Mouse (Mus musculus) intestine, embryonic 14.5 days (tissue): Measurements from ENCODE around the gene Slc22a13. TPM values are rescaled to one million over a fixed set of nuclear protein-coding genes. Genes with fewer than 3 reads are reported as not detected.
A peak's percentile ranks its signal among the peaks of the same experiment; 100 is the strongest.

ENCODE experiments used
- ATAC-seq: fragments of 200-750 bp; cut with Nextera tagmentation; replicated peaks from 2 replicates; pipeline ENCODE4 v1.8.0; 2017; ENCODE audit warnings: low read depth, moderate number of reproducible peaks, moderate TSS enrichment, moderate library complexity; ENCODE audit not compliant: low FRiP score, low TSS enrichment
- DNase-seq: peaks from one replicate; pipeline ENCODE4 v3.0.0-alpha.2; 2018; ENCODE audit warnings: low spot score
- H3K27ac ChIP-seq: fragments of 300-500 bp; sonication (generic); 2 replicates; pipeline ENCODE4 v1.5.1; 2014; ENCODE audit warnings: low read depth, mild to moderate bottlenecking, control low read depth
- H3K27me3 ChIP-seq: fragments of 300-500 bp; sonication (generic); replicated peaks from 2 replicates; pipeline ENCODE4 v1.6.1; 2014; ENCODE audit warnings: low read length, control low read depth; ENCODE audit not compliant: control insufficient read depth, insufficient read depth
- H3K36me3 ChIP-seq: fragments of 300-500 bp; sonication (generic); 2 replicates; pipeline ENCODE4 v1.6.1; 2014; ENCODE audit warnings: low read length, control low read depth; ENCODE audit not compliant: control insufficient read depth, insufficient read depth
- H3K4me1 ChIP-seq: fragments of 300-500 bp; sonication (generic); replicated peaks from 2 replicates; pipeline ENCODE4 v1.6.1; 2014; ENCODE audit warnings: low read length, control low read depth, mixed read lengths; ENCODE audit not compliant: control insufficient read depth, insufficient read depth
- H3K4me2 ChIP-seq: fragments of 300-500 bp; sonication (generic); 2 replicates; pipeline ENCODE4 v1.6.1; 2014; ENCODE audit warnings: low read length
- H3K4me3 ChIP-seq: fragments of 300-500 bp; sonication (generic); 2 replicates; pipeline ENCODE4 v1.5.1; 2014; ENCODE audit warnings: low read depth, low read length, control low read depth, mixed read lengths
- H3K9ac ChIP-seq: fragments of 300-500 bp; sonication (generic); 2 replicates; pipeline ENCODE4 v1.6.1; 2014; ENCODE audit warnings: mild to moderate bottlenecking, low read length
- H3K9me3 ChIP-seq: fragments of 300-500 bp; sonication (generic); 2 replicates; pipeline ENCODE4 v1.6.1; 2016; ENCODE audit warnings: low read length, control low read depth; ENCODE audit not compliant: control insufficient read depth
- WGBS: fragments of 180-500 bp; shearing (Covaris S2); extraction: QIAGEN DNeasy Blood & Tissue Kit; methylation state at CpG from one replicate; pipeline ENCODE4 v1.1.7; 2014; 5-methylcytosine and 5-hydroxymethylcytosine counted together
- polyA plus RNA-seq: library from polyadenylated mRNA; unstranded; fragments of >200 nt; fragmentation: Nextera tagmentation; extraction: Ambion mirVana; gene quantifications from 2 replicates; pipeline ENCODE4 v1.2.1, GENCODE M21; 2014

Slc22a13 gene
- polyA plus RNA-seq, 1 experiment from 2014 or later: not detected

GRCm38 (mm10) chr9:119155826-119156225 lies 53.1 kb downstream of the Slc22a13 start:
- no peak overlapping the region for H3K4me3 ChIP-seq
- H3K4me2 ChIP-seq: no peak overlapping the region; the same call in 1 of the 2 replicates
- H3K9me3 ChIP-seq: no peaks in the 10 kb centered on the region
- no peak overlapping the region for H3K9ac ChIP-seq
- 45% methylated on average over 7 of the region's 7 CpGs for WGBS
- H3K4me1 ChIP-seq: no peaks in the 10 kb centered on the region
- H3K36me3 ChIP-seq: no peaks in the 10 kb centered on the region
- H3K27me3 ChIP-seq: no peaks in the 10 kb centered on the region
- DNase-seq: no peak
- H3K27ac ChIP-seq: no peak overlapping the region
- no peak for ATAC-seq

DNA sequence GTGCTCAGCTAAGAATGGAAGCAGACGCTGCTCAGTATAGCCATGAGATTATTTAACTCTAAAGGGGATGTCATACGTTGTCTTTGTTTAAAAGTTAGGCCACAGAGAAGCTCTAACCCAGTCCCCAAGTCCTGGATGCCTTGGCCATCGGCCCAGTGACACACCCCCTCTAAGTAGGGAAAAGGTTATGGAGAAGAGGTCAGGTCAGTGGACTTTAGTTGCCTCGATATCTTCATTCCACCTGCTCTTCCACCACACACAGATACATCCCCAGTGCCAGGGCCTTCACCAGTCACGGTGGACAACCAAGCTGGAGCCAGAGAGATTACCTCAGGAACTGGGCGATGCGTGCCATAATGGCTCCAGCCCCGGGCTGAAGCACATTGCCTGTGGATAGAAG lies 53.5 kb downstream of the Slc22a13 start:
- DNase-seq: no peak
- H3K27ac ChIP-seq: no peak overlapping the region
- H3K36me3 ChIP-seq: no peaks in the 10 kb centered on the region
- 71% methylated on average over 8 of the region's 8 CpGs for WGBS
- no peak overlapping the region for H3K4me2 ChIP-seq
- no peaks in the 10 kb centered on the region for H3K27me3 ChIP-seq
- ATAC-seq: no peak
- H3K9me3 ChIP-seq: no peaks in the 10 kb centered on the region
- no peak overlapping the region for H3K4me3 ChIP-seq
- H3K9ac ChIP-seq: no peak overlapping the region
- no peaks in the 10 kb centered on the region for H3K4me1 ChIP-seq

- ATAC-seq: no peak
- no peak for DNase-seq
- no peak overlapping the region for H3K27ac ChIP-seq
- H3K4me1 ChIP-seq: no peaks in the 10 kb centered on the region
- no peaks in the 10 kb centered on the region for H3K27me3 ChIP-seq
- H3K36me3 ChIP-seq: no peaks in the 10 kb centered on the region
- H3K4me3 ChIP-seq: no peak overlapping the region
- 59% methylated on average over 2 of the region's 2 CpGs for WGBS
- no peak overlapping the region for H3K4me2 ChIP-seq
- no peak overlapping the region for H3K9ac ChIP-seq
- H3K9me3 ChIP-seq: no peaks in the 10 kb centered on the region
These were observed 57.1 kb downstream of the Slc22a13 start for GRCm38 (mm10) chr9:119151751-119152150.

GRCm38 (mm10) chr9:119149601-119150000 lies 59.3 kb downstream of the Slc22a13 start:
- WGBS: 14% methylated on average over 5 of the region's 5 CpGs
- ATAC-seq: no peak
- no peaks in the 10 kb centered on the region for H3K9me3 ChIP-seq

DNA sequence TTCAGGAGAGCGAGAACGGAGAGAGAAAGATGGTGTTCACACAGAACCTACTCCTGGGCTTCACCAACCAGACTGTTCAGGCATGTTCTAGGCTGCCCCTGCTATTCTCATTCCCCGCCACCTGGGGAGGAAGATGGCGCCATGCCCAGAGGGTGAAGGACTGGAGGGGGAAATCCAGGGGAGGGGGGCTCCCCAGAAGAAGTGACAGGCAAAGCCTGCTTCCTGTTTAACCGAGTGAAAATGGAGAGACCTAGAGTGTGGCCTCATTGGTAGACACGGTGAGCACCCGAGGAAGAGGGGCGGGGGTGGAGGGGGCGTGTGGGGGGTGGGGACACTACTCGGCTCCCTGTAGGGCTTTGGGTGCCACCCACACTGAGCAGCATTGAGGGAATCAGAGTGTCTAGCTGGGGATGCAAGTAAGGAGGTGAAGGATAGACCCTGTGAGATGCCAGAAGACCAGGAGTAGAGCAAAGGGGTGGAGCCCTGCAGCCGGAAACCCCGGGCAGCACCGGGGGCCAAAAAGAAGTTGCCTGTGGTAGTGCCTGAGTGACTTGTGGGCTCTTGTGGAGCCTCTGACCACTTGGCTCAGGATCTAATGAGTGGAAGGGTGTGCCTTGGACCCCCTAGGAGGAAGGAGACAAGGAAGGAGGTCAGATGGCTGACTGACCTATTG lies 62.7 kb downstream of the Slc22a13 start:
- Histone ChIP-seq H3K4me3 (no peak overlapping the region), H3K9me3 (no peaks in the 10 kb centered on the region), H3K4me2 (no peak overlapping the region), H3K36me3 (no peaks in the 10 kb centered on the region), H3K27ac (no peak overlapping the region), H3K27me3 (no peaks in the 10 kb centered on the region), H3K4me1 (no peaks in the 10 kb centered on the region), H3K9ac (no peak overlapping the region)
- ATAC-seq: no peak
- DNase-seq: no peak
- 77% methylated on average over 13 of the region's 13 CpGs for WGBS

More at GRCm38 (mm10) chr9:119149601-119150000, 59.3 kb downstream of the Slc22a13 start:
- H3K27ac ChIP-seq: no peak overlapping the region
- no peaks in the 10 kb centered on the region for H3K36me3 ChIP-seq
- no peak overlapping the region for H3K4me3 ChIP-seq
- H3K4me1 ChIP-seq: no peaks in the 10 kb centered on the region
- peak; percentile 86 for DNase-seq
- H3K9ac ChIP-seq: no peak overlapping the region
- no peaks in the 10 kb centered on the region for H3K27me3 ChIP-seq
- no peak overlapping the region for H3K4me2 ChIP-seq

DNA sequence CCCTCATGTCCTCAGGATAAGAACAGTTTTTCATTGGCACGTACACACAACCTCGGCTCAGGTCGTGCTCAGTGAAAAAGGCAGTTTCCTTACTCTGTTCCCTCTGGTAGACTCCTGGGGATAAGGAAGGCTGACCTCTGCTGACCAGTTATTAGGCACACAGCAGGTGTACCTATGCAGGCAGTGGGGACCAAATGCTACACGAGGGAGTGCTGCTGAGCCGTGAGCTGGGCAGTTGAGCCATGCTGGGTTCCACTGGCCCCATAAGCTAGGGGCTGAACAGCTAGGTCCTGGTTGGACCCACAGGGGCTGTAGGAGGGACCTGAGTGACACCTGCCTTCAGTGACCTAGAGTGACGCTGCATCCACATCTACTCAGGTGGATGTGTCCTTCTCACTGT lies 63.3 kb downstream of the Slc22a13 start:
- Histone ChIP-seq H3K36me3 (no peaks in the 10 kb centered on the region), H3K4me1 (no peaks in the 10 kb centered on the region), H3K27ac (no peak overlapping the region), H3K9me3 (no peaks in the 10 kb centered on the region), H3K4me3 (no peak overlapping the region), H3K9ac (no peak overlapping the region), H3K27me3 (no peaks in the 10 kb centered on the region), H3K4me2 (no peak overlapping the region)
- ATAC-seq (no peak), DNase-seq (no peak)
- WGBS: 64% methylated on average over 6 of the region's 6 CpGs

- no peak for DNase-seq
- Histone ChIP-seq H3K27ac (no peak overlapping the region), H3K9me3 (no peaks in the 10 kb centered on the region), H3K9ac (no peak overlapping the region), H3K4me2 (no peak overlapping the region), H3K4me3 (no peak overlapping the region), H3K36me3 (no peaks in the 10 kb centered on the region), H3K27me3 (no peaks in the 10 kb centered on the region), H3K4me1 (no peaks in the 10 kb centered on the region)
- WGBS: 58% methylated on average over 10 of the region's 10 CpGs
- no peak for ATAC-seq
These were observed 63.8 kb downstream of the Slc22a13 start for GRCm38 (mm10) chr9:119145137-119145536.

DNA sequence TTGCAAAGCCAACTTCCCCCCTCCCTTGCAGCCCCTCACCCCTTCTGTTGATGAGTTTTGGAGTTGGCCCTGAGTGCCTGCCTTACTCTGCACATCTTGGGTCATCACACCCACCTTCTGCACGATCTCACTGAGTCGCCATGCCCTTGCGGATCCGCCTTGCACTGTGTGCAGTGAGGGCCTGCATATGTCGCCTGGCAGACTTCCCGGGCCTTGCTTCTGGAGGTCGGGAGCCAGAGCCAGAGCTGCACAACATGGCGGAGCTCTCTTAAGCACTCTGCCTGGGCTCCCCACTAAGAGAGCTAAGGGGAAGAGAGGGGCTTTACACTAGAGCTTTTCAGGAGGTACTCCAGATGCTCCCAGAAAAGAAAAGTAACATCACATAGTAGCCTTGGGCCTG lies 64.2 kb downstream of the Slc22a13 start:
- no peak for DNase-seq
- no peaks in the 10 kb centered on the region for H3K36me3 ChIP-seq
- H3K4me3 ChIP-seq: no peak overlapping the region
- H3K4me2 ChIP-seq: no peak overlapping the region
- 74% methylated on average over 8 of the region's 8 CpGs for WGBS
- ATAC-seq: no peak
- H3K4me1 ChIP-seq: no peaks in the 10 kb centered on the region
- H3K27ac ChIP-seq: no peak overlapping the region
- no peaks in the 10 kb centered on the region for H3K9me3 ChIP-seq
- H3K9ac ChIP-seq: no peak overlapping the region
- no peaks in the 10 kb centered on the region for H3K27me3 ChIP-seq

DNA sequence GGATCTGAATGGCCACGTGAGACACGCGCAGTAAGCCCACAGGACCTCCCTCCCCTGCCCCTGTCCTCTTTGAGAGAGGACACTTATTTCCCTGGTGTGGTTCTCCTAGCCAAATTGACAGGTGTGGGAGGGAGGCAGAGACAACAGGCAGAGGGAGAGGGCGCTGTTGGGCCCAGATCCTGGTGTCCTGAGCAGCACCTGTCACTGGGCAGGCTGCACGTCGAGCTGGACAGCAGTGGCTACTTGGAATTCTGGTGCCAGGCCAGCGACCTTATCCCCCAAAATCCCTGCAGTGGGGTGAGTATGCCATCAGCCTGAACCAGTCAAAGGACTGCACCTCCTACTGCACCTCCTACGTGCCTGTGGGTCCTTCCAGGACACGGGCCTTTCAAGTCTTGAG lies 65.5 kb downstream of the Slc22a13 start:
- Histone ChIP-seq H3K9ac (no peak overlapping the region), H3K9me3 (no peaks in the 10 kb centered on the region), H3K4me3 (no peak overlapping the region), H3K27ac (no peak overlapping the region), H3K4me2 (no peak overlapping the region), H3K4me1 (no peaks in the 10 kb centered on the region), H3K36me3 (no peaks in the 10 kb centered on the region), H3K27me3 (no peaks in the 10 kb centered on the region)
- ATAC-seq: no peak
- DNase-seq: no peak
- 75% methylated on average over 9 of the region's 9 CpGs for WGBS
